Mouse (Mus musculus) right cerebral cortex, postnatal 10 days (tissue): ENCODE measurements around the gene Vmn2r29.
"Not testable (repeated sequence)": the region's sequence is repeated elsewhere in the genome, so short reads cannot be mapped to it uniquely, and the experiment has no call there.

Experiments
- DNase-seq, 2 experiments: peaks; one replicate each; pipeline ENCODE4 v3.0.0; 2021; ENCODE audit warnings: low spot score in 2 of 2

Gene Vmn2r29

GRCm38 (mm10) chr7:7247228-7247627, at the start of gene Vmn2r29:
Vmn2r29 (minus strand) TSS chr7:7247328.
- not testable (repeated sequence) for DNase-seq

DNA sequence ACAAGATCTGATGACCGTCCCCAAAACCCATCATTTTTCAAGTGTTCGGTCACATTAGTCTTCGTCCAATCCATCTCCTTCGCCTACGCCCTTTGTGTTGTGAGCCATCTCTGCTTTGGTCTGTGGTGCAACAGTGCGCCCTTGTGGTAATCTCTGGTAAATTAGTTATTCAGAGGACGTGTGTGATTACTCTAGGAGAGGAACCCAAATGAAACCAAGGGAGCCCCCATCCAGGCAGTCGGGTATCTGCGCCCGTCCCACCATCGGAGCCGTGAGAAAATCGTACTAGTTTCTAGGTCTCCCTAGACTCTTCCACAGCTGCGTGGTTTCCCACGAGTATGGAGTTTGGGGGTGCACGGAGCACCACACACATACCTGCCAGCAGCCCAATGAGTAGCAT, 48.5 kb upstream of the Vmn2r29 start:
- peak; percentile 69 to 70 for DNase-seq

- no peak for DNase-seq
Measured at GRCm38 (mm10) chr7:7281383-7281782, 34.3 kb upstream of the Vmn2r29 start.

DNA sequence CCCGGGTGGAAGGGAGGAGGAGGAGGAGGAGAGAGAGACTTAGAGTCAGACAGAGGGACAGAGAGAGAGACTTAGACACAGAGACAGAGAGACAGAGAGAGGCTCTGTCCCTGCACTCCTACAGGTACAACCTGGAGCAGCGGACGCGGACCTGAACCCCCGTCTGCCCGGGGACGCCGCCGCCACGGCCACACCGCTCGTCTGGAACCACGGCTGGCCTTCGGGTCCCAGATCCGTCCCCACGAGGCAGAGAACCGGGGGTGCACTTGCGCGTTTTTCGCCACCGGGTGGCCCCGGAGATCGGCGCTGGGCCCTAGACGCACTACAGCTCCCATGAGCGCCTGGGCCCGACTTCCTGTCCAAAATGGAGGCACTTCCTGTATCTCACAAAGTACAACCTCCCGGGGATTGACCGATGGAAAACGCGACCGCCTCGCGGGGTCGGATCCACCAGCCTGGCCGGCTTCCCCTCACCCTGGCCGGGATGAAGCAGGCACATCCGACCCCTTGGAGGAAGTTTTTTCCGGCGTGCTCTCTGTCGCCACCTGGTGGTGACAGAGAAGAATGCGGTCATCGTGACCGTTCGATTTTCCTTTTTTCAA, 30.9 kb upstream of the Vmn2r29 start, which contains the start of gene Gm45844:
TSS of gene Gm45844 (minus strand) at position 324 of the 602 bp plus-strand sequence.
- DNase-seq = peak; percentile 93 to 95

DNA sequence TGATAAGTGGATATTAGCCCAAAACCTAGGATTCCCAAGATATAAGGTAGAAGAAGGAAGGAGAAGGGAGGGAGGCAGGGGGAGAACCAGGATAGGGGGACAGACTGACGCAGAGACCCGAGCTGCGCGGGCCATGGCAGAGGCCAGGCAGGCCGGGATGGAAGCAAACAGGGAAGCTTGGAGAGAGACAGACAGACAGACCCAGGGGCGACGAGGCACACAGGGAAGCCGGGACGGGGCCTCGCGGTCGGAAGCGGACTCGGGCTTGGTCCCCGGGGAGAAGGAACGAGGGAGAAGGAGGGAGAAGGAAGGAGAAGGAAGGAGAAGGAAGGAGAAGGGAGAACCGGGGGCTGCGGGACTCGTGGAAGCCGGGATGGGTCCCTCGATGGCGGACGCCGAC, 30.4 kb upstream of the Vmn2r29 start:
- DNase-seq = peak; percentile 48 to 49

DNA sequence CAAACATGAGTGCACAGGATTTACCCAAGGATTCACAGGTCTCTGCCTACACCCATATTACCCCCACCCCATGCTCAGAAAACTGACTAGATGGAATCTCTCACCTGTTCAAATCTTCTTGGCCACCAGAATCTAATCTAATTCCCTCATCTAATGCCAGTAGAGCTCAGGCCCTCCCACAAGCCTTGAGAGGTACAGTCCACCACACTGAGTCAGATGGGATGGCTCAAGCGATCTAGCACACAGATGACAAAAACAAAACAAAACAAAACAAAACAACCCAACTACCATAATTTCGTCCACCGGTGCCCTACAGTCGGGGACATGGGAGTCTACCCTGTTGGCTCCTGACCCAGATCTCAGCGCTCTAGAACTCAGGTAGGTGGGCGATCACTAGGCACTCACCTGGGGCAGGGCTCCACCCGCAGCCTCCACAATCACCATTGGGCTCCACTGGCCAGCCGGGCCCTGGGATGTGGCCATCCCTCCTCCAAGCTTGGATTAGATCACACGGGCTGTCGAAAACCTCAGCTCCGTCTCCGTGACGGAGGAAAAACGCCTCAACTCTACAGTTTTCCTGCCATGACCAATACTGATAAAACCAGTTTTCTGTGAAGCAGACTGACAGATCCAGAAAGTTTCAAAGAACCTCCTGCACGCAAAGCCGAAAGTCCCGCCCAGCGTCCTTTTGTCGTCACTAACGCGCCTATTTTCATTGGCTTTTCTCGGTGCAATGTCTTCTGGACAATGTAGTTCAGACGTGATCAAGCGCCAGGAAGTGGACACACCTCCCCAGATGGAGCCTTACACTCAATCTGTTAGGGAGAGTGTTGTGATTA, 37.6 kb downstream of the Vmn2r29 start, which contains the start of gene Zfp772:
TSS of gene Zfp772 (minus strand) at position 686 of the 839 bp plus-strand sequence.
- peak; percentile 57 to 68 for DNase-seq

DNA sequence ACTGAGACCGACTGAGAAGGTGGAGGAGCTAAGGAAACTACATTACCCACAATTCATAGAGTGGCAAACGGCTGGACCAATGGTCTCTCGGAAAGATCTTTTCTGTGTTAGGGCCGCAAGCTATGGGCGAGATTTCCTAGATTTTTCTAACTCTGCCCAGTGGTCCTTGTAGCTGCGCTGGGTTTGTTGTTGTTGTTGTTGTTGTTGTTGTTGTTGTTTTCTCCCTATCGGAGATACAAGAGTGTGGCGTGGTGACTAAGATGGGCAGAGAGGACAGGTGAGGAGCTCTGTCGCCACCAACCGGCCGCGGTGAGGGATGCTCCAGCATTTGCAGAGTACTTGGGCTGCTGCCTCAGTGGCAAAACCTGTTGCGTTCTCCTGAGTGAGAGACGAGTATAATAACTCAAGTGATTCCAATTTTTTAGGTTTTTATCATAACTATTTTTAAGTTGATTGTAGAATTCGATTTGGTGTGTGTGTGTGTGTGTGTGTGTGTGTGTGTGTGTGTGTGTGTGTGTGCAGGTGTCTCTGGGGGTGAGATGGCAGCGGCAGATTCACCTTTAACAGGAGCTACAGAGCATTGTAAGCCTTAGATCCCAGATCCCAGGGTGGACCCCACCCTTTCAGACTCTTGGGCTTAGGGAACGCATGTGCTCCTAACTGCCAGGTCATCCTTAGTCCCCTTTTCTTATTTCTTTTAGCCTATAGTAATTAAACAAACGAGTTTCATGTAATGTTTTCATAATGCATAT, 58.8 kb downstream of the Vmn2r29 start:
- peak; percentile 86 to 88 for DNase-seq

GRCm38 (mm10) chr7:7187417-7188190, 59.5 kb downstream of the Vmn2r29 start:
- no peak for DNase-seq

DNA sequence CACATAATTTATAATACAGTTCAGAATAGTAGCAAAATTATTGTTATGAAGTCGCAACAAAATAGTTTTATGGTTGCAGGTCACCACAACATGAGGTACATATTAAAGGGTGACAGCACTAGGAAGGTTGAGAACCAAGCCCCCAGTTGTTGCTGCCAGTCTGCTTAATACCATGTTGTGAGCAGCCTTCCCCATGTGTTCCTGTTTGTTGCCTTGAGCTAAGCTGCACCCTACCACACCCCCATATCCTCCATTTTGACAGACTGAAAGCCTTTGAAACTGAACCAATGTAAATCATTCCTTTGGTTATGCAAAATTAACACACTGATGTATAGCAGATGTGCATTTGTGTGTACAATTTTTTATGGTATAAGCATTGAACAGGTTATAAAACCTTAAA, 61.2 kb downstream of the Vmn2r29 start:
- no peak for DNase-seq
